Mouse (Mus musculus): Measurements from ENCODE around the gene Ssxb8. TPM values are rescaled to one million over a fixed set of nuclear protein-coding genes. Genes with fewer than 3 reads are reported as not detected.
"Not testable (repeated sequence)": the region's sequence is repeated elsewhere in the genome, so short reads cannot be mapped to it uniquely, and the experiment has no call there.

The Ssxb8 gene
- total RNA-seq (2021): not detected
- long read RNA-seq, experiment 1: 0 reads
- long read RNA-seq, experiment 2: 0 reads

DNA sequence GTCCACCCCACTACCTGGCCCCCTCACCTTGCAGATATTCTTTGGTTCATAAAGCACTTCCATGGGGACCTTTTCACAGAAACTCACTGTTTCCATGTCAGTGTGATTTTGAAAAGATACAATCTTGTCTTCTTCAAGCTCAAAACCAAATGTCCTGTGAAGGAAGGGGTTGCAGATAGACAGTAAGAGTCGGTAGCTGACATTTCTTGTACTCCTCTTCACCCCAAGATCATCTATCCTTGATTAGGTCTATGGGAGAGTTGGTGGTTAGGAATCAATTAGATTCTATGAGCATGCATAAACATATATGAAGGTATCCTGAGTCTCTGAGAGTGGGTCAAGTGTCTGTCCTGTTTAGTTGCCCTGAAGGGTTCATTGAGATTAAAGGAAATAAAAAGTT, at the start of gene Ssxb8:
Gene Ssxb8 (minus strand): TSS at position 101 of the 400 bp plus-strand sequence.
- not testable (repeated sequence) for DNase-seq (ENCODE audit: low spot score in 2 of 2)

DNA sequence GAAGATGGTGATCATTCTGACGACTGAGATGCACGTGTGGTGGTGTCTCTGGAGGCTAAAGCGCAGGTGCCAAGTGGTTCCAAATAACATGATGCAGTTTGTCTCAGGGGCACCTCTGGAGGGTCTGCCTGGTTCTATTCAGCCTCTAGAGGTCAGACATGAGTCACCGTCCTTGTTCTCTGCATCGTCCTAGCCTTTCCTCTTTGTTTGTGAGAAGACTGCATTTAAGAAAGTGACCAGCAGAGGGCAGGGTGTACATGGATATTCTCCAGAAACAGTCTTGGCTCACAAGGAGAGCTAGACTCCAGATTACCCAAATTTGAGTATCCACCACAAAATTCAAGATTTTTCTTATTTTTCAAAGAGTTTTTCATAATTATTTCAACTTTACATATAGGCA, 42.3 kb upstream of the Ssxb8 start:
- DNase-seq (ENCODE audit: low spot score in 2 of 2): peak; percentile 9 to 36

DNA sequence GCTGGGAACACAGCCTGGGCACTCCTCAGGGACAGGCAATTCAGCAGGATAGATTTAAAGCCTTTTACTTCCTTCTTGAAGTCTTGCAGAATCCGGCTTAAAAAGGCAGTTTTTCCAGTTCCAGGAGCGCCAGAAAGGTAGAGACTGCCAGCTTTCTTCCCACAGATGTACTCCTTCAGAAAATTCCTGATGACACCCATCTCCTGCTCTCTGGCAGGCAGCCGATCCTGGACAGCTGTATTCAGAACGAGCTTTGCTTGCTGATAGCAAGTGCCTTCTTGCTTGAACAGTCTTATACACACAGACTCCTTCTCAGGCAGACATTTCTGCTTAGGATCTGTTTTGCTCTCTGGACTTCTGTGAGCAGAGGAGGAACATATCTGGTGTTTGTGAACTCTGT, 27.6 kb downstream of the Ssxb8 start:
- DNase-seq (ENCODE audit: low spot score in 2 of 2): no peak

Other genes with a start within 250 kb of the Ssxb8 start
- gene Ssxb2, start 229.1 kb downstream of the Ssxb8 start, total RNA-seq (2021): not detected
- gene Gm14459, start 165.9 kb downstream of the Ssxb8 start, total RNA-seq (2021): not detected
- gene Ssxb6, start 142.6 kb downstream of the Ssxb8 start, total RNA-seq (2021): not detected
- gene Ssxb3, start 99.0 kb downstream of the Ssxb8 start, total RNA-seq (2021): not detected
- gene Ssx9, start 57.6 kb upstream of the Ssxb8 start, total RNA-seq (2021): not detected
- not detected for gene Ssxb5, start 112.8 kb upstream of the Ssxb8 start, total RNA-seq (2021)
- not detected for gene Gm6592, start 153.2 kb upstream of the Ssxb8 start, total RNA-seq (2021)
- not detected for gene Gm5751, start 183.4 kb upstream of the Ssxb8 start, total RNA-seq (2021)
- gene B630019K06Rik, start 201.5 kb upstream of the Ssxb8 start, total RNA-seq (2021): 10 to 100 TPM; 28.5 to 30.2 TPM

Data from layer of hippocampus, postnatal 14 days (tissue).